Mouse (Mus musculus): ENCODE measurements around the gene Rai1. TPM values are rescaled to one million over a fixed set of nuclear protein-coding genes. Genes with fewer than 3 reads are reported as not detected.

The Rai1 gene
- total RNA-seq, 2 experiments from 2014 or later = 43.9 to 46.7 TPM

GRCm38 (mm10) chr11:60221425-60221824 is 116.6 kb downstream of the Rai1 start:
- no peak for DNase-seq

GRCm38 (mm10) chr11:60222085-60222468 is 117.3 kb downstream of the Rai1 start:
- no peak for DNase-seq

- peak; percentile 89 to 94 for DNase-seq
These were observed 117.8 kb downstream of the Rai1 start, which contains the start of gene Srebf1 for GRCm38 (mm10) chr11:60222469-60223236. Gene Srebf1, minus strand, starts transcription at chr11:60222581.

- peak; percentile 64 to 77 for DNase-seq
These were observed 119.9 kb downstream of the Rai1 start for GRCm38 (mm10) chr11:60224676-60225075.

GRCm38 (mm10) chr11:60225874-60226273 is 121.1 kb downstream of the Rai1 start:
- DNase-seq = peak; percentile 43 to 53

GRCm38 (mm10) chr11:60228525-60228924 is 123.7 kb downstream of the Rai1 start:
- no peak for DNase-seq

GRCm38 (mm10) chr11:60229821-60230220 is 125.0 kb downstream of the Rai1 start:
- peak in 1 of 2 experiments; percentile 30 for DNase-seq

GRCm38 (mm10) chr11:60230512-60230911 is 125.7 kb downstream of the Rai1 start:
- DNase-seq = no peak

GRCm38 (mm10) chr11:60231326-60231725 is 126.5 kb downstream of the Rai1 start:
- DNase-seq = no peak

- no peak for DNase-seq
These were observed 127.1 kb downstream of the Rai1 start for GRCm38 (mm10) chr11:60231951-60232350.

GRCm38 (mm10) chr11:60232441-60233058 is 127.7 kb downstream of the Rai1 start:
- DNase-seq = no peak

- peak in 1 of 2 experiments; percentile 33 for DNase-seq
These were observed 128.4 kb downstream of the Rai1 start for GRCm38 (mm10) chr11:60233235-60233634.

- no peak for DNase-seq
These were observed 130.5 kb downstream of the Rai1 start for GRCm38 (mm10) chr11:60235351-60235750.

- no peak for DNase-seq
These were observed 135.7 kb downstream of the Rai1 start for GRCm38 (mm10) chr11:60240509-60240908.

GRCm38 (mm10) chr11:60244503-60245143 is 139.8 kb downstream of the Rai1 start:
- no peak for DNase-seq

- no peak for DNase-seq
These were observed 141.3 kb downstream of the Rai1 start for GRCm38 (mm10) chr11:60246077-60246476.

GRCm38 (mm10) chr11:60247753-60248550 is 143.1 kb downstream of the Rai1 start:
- no peak for DNase-seq

Small RNA genes within 50 kb of the gene (microRNA-seq; reads per million reads assigned to microRNA genes)
- 1.5 reads per million for gene Mir6921
- gene Mir6922 = 1.7 reads per million

Other genes starting within 250 kb of the Rai1 start
- 10 to 100 TPM; 28.8 to 33.1 TPM for gene Med9, start 156.8 kb upstream of the Rai1 start, total RNA-seq (2021)
- 10 to 100 TPM; 29.1 to 43.5 TPM for gene Rasd1, start 140.1 kb upstream of the Rai1 start, total RNA-seq (2021)
- gene Pemt, start 58.5 kb upstream of the Rai1 start, total RNA-seq (2021) = 1 to 10 TPM; 7.0 to 8.4 TPM
- 100 to 1,000 TPM; 160 to 181 TPM for gene Srebf1, start 117.6 kb downstream of the Rai1 start, total RNA-seq (2021)
- 10 to 100 TPM; 69.7 to 87.6 TPM for gene Tom1l2, start 247.9 kb downstream of the Rai1 start, total RNA-seq (2021)
- gene Drc3, start 248.3 kb downstream of the Rai1 start, total RNA-seq (2021) = 1 to 10 TPM; 1.5 to 1.8 TPM